Mouse (Mus musculus): ENCODE measurements around the gene 1500011B03Rik.

GRCm38 (mm10) chr5:114827427-114827826 lies 4.2 kb upstream of the 1500011B03Rik start:
- TF ChIP-seq CTCF (IDR thresholded peaks at IDR 0.05; ENCODE audit: low read depth) = no peak
- TF ChIP-seq EP300 (optimal IDR thresholded peaks at IDR 0.05) = no peak
